31 mouse cellular contexts compared by ENCODE assay signal in genomic region chr1:191334500-191334899, GRCm38 (mm10). TPM values are rescaled to one million over a fixed set of nuclear protein-coding genes. Genes with fewer than 3 reads are reported as not detected.
DNase-seq lines count a peak whose midpoint lies in the region; ATAC-seq and TF ChIP-seq lines count a peak whose summit lies in the region.
"Had no signal": no experiment of that assay in that cellular context is flagged by ENCODE, and none has a peak within 500 bp of the region (broad histone marks: within the 10 kb centered on the region; RNA-seq: fewer than 3 reads in every experiment).

No protein-coding gene starts in this region.

- H3K36me3 ChIP-seq in liver, embryonic 12.5 days: peaks cover 58% of the 10 kb centered on the region

- no peak for TF ChIP-seq POLR2A in bone marrow macrophage, adult 2 months (IDR thresholded peaks at IDR 0.05; ENCODE audit: borderline replicate concordance, low read depth, low read length)

- no peak overlapping the region for H3K4me3 ChIP-seq in liver, embryonic 12.5 days
- H3K4me3 ChIP-seq in bone marrow macrophage, adult 2 months (ENCODE audit: insufficient read depth, low read length): no peak overlapping the region
- H3K4me3 ChIP-seq: embryonic facial prominence, embryonic 13.5 days; erythroblast, embryonic 14.5 days; forebrain, embryonic 12.5 days; heart, embryonic 15.5 days; hindbrain, embryonic 12.5 days; limb, embryonic 12.5 days; myocyte; neural tube, embryonic 12.5 days had no signal

- DNase-seq in liver: no peak
- no peak for DNase-seq in urinary bladder, adult 18-20 months (ENCODE audit: low spot score in 2 of 2)
- DNase-seq in urinary bladder, postnatal 14 days (ENCODE audit: low spot score): no peak
- DNase-seq in adrenal gland, postnatal 4 days (ENCODE audit: low spot score in 2 of 2): no peak
- DNase-seq: adrenal gland, adult 2 months; adrenal gland, postnatal 36 days; cerebellum, adult 11 months; cerebellum, adult 9-10 months; cerebellum, postnatal 36 days; forebrain, postnatal 0 days; kidney, adult 9 months; kidney, postnatal 14 days; liver, postnatal 0 days; right cerebral cortex, postnatal 4 days had no signal

- H3K4me1 ChIP-seq in liver, embryonic 12.5 days: no peaks in the 10 kb centered on the region
- H3K4me1 ChIP-seq in bone marrow macrophage, adult 2 months (ENCODE audit: control insufficient read depth, insufficient read depth, low read length): peaks cover 59% of the 10 kb centered on the region
- H3K4me1 ChIP-seq: embryonic facial prominence, embryonic 13.5 days; forebrain, embryonic 12.5 days; heart, embryonic 15.5 days; hindbrain, embryonic 12.5 days; limb, embryonic 12.5 days; neural tube, embryonic 12.5 days had no signal

- no peak overlapping the region for H3K9ac ChIP-seq in liver, embryonic 12.5 days
- H3K9ac ChIP-seq: embryonic facial prominence, embryonic 13.5 days; forebrain, embryonic 12.5 days; forebrain, postnatal 0 days; heart, embryonic 15.5 days; hindbrain, embryonic 12.5 days; limb, embryonic 12.5 days; liver, postnatal 0 days; neural tube, embryonic 12.5 days had no signal

- H3K4me2 ChIP-seq in liver, embryonic 12.5 days: no peak overlapping the region
- H3K4me2 ChIP-seq: embryonic facial prominence, embryonic 13.5 days; forebrain, embryonic 12.5 days; heart, embryonic 15.5 days; hindbrain, embryonic 12.5 days; limb, embryonic 12.5 days; liver, embryonic 11.5 days; midbrain, embryonic 11.5 days; neural tube, embryonic 12.5 days had no signal

- H3K27ac ChIP-seq in liver, embryonic 12.5 days: no peak overlapping the region
- H3K27ac ChIP-seq in bone marrow macrophage, adult 2 months (ENCODE audit: insufficient read depth, low read depth, low read length): peak overlapping the region; percentile 64
- H3K27ac ChIP-seq: embryonic facial prominence, embryonic 13.5 days; forebrain, embryonic 12.5 days; heart, embryonic 15.5 days; hindbrain, embryonic 12.5 days; limb, embryonic 12.5 days; neural tube, embryonic 12.5 days had no signal

- WGBS in liver, embryonic 12.5 days (ENCODE audit: insufficient replicate concordance): 47% methylated on average over 5 of the region's 5 CpGs

- no peaks in the 10 kb centered on the region for H3K9me3 ChIP-seq in liver, embryonic 12.5 days (replicated peaks)
- H3K9me3 ChIP-seq: embryonic facial prominence, embryonic 13.5 days; heart, embryonic 15.5 days; hindbrain, embryonic 12.5 days; neural tube, embryonic 12.5 days had no signal

- TF ChIP-seq CTCF in bone marrow macrophage, adult 2 months (IDR thresholded peaks at IDR 0.05; ENCODE audit: low read depth, low read length): no peak

- peak; percentile 5; the same call in 1 of the 2 replicates for ATAC-seq in liver, embryonic 12.5 days
- ATAC-seq in megakaryocyte, adult 5-6 weeks (ENCODE audit: poor library complexity, severe bottlenecking): peak; percentile 91
- ATAC-seq: activated CD4-positive, CD25-positive, alpha-beta regulatory T cell, adult 4 months; CD4-positive, CD25-positive, alpha-beta regulatory T cell, adult 4 months; forebrain, postnatal 0 days; intestine, embryonic 16.5 days; liver, postnatal 0 days; midbrain, embryonic 16.5 days had no signal

- no peaks in the 10 kb centered on the region for H3K27me3 ChIP-seq in liver, embryonic 12.5 days (replicated peaks)
- H3K27me3 ChIP-seq: embryonic facial prominence, embryonic 13.5 days; forebrain, embryonic 12.5 days; heart, embryonic 15.5 days; hindbrain, embryonic 12.5 days; limb, embryonic 12.5 days; neural tube, embryonic 12.5 days had no signal

RNA-seq across cellular contexts. Expression of gene Tmem206, which starts 8.8 kb away (rescaled TPM):
- 9.8 and 10.5 TPM in 2 replicates for polyA plus RNA-seq in liver, embryonic 12.5 days (2016; fragmentation: Nextera tagmentation; extraction: Ambion mirVana)
- polyA plus RNA-seq in bone marrow macrophage, adult 2 months (2012; ENCODE audit: insufficient read depth, insufficient read length, missing spikeins): 35.0 and 37.6 TPM in 2 replicates
- 9.4 and 14.9 TPM in 2 replicates for total RNA-seq in megakaryocyte, adult 5-6 weeks (2015)
- 9.0 and 10.3 TPM in 2 replicates for total RNA-seq in megakaryocyte, adult 5-6 weeks (2017)
- 10 to 100 TPM in 1 of 2 experiments, 1 to 10 TPM in 1; 8.0 to 10.4 TPM for total RNA-seq in adrenal gland, postnatal 4 days (2021)

RNA-seq across cellular contexts. Expression of gene Nenf, which starts 16.5 kb away (rescaled TPM):
- 37.1 and 39.7 TPM in 2 replicates for polyA plus RNA-seq in liver, embryonic 12.5 days (2016; fragmentation: Nextera tagmentation; extraction: Ambion mirVana)
- 43.9 and 46.5 TPM in 2 replicates for polyA plus RNA-seq in bone marrow macrophage, adult 2 months (2012; ENCODE audit: insufficient read depth, insufficient read length, missing spikeins)
- total RNA-seq in megakaryocyte, adult 5-6 weeks (2015): 14.9 and 15.1 TPM in 2 replicates
- 4.6 and 6.3 TPM in 2 replicates for total RNA-seq in megakaryocyte, adult 5-6 weeks (2017)
- 100 to 1,000 TPM; 127 to 129 TPM for total RNA-seq in adrenal gland, postnatal 4 days (2021)

Comparison
In these comparisons a context has a peak if more than half of its experiments do, and no peak if none do; other contexts are left out.
1. RNA of gene Nenf, which starts 16.5 kb away (total RNA-seq): 127 to 129 TPM in adrenal gland, postnatal 4 days; 4.6 to 15.1 TPM in megakaryocyte, adult 5-6 weeks; every median in the first group is over 4 times any median in the second.